Mouse (Mus musculus) heart, adult 2 months (tissue): ENCODE measurements around the gene Stpg3.

Source experiments
- CTCF ChIP-seq: fragments of 200-600 bp; IDR thresholded peaks from 2 replicates; pipeline ENCODE4 v1.8.1; 2022; ENCODE audit warnings: antibody characterized with exemption, mild to moderate bottlenecking, moderate library complexity
- EP300 ChIP-seq: fragments of 200-500 bp; IDR thresholded peaks from 2 replicates; pipeline ENCODE4 v1.6.1; 2011; ENCODE audit warnings: low read depth, low read length, control low read depth; ENCODE audit not compliant: insufficient read depth
- POLR2A ChIP-seq: fragments of 200-500 bp; IDR thresholded peaks from 2 replicates; pipeline ENCODE4 v1.6.1; 2011; ENCODE audit warnings: mild to moderate bottlenecking, low read depth, low read length, control low read depth; ENCODE audit not compliant: insufficient read depth

- TF ChIP-seq CTCF (no peak), POLR2A (no peak), EP300 (no peak)
Measured at GRCm38 (mm10) chr2:25238106-25238505, 23.7 kb upstream of the Stpg3 start.
